Mouse (Mus musculus) forebrain, postnatal 0 days (tissue): ENCODE measurements around the gene Lgi2. TPM values are rescaled to one million over a fixed set of nuclear protein-coding genes. Genes with fewer than 3 reads are reported as not detected.
A peak's percentile ranks its signal among the peaks of the same experiment; 100 is the strongest.

Experiments used
- ATAC-seq: fragments of 200-750 bp; cut with Nextera tagmentation; 2 replicates; pipeline ENCODE4 v1.8.0; 2017; ENCODE audit warnings: mild to moderate bottlenecking, moderate library complexity
- DNase-seq: peaks from one replicate; pipeline ENCODE4 v3.0.0-alpha.2; 2015
- H3K27ac ChIP-seq: fragments of 300-500 bp; sonication (generic); 2 replicates; pipeline ENCODE4 v1.5.1; 2014; ENCODE audit warnings: low read depth, mild to moderate bottlenecking, antibody characterized with exemption, low read length, moderate library complexity, mixed read lengths
- H3K27me3 ChIP-seq: fragments of 300-500 bp; sonication (generic); 2 replicates; pipeline ENCODE4 v1.6.1; 2014; ENCODE audit warnings: mild to moderate bottlenecking, low read length, mixed read lengths; ENCODE audit not compliant: insufficient read depth
- H3K36me3 ChIP-seq: fragments of 300-500 bp; sonication (generic); 2 replicates; pipeline ENCODE4 v1.6.1; 2014; ENCODE audit warnings: mild to moderate bottlenecking, moderate library complexity; ENCODE audit not compliant: insufficient read depth
- H3K4me1 ChIP-seq: fragments of 300-500 bp; sonication (generic); 2 replicates; pipeline ENCODE4 v1.6.1; 2014; ENCODE audit warnings: antibody characterized with exemption; ENCODE audit not compliant: insufficient read depth
- H3K4me2 ChIP-seq: fragments of 300-500 bp; sonication (generic); 2 replicates; pipeline ENCODE4 v1.6.1; 2014; ENCODE audit warnings: low read depth, mild to moderate bottlenecking, moderate library complexity
- H3K4me3 ChIP-seq: fragments of 300-500 bp; sonication (generic); 2 replicates; pipeline ENCODE4 v1.5.1; 2014; ENCODE audit warnings: low read depth, low read length, mixed read lengths
- H3K9ac ChIP-seq: fragments of 300-500 bp; sonication (generic); 2 replicates; pipeline ENCODE4 v1.6.1; 2014; ENCODE audit warnings: mild to moderate bottlenecking
- H3K9me3 ChIP-seq: fragments of 300-500 bp; sonication (generic); 2 replicates; pipeline ENCODE4 v1.6.1; 2016; ENCODE audit warnings: low read length
- CTCF ChIP-seq: sonication (generic); IDR thresholded peaks from 2 replicates; pipeline ENCODE4 v1.5.1; 2016; ENCODE audit warnings: antibody characterized with exemption, control low read depth, low read depth
- WGBS: fragments of 180-500 bp; shearing (Covaris S2); extraction: QIAGEN DNeasy Blood & Tissue Kit; methylation state at CpG from one replicate; pipeline ENCODE4 v1.1.7; 2014; 5-methylcytosine and 5-hydroxymethylcytosine counted together
- polyA plus RNA-seq: library from polyadenylated mRNA; unstranded; fragments of >200 nt; fragmentation: Nextera tagmentation; extraction: Ambion mirVana; gene quantifications from 2 replicates; pipeline ENCODE4 v1.2.1, GENCODE M21; 2015
- total RNA-seq: library from RNA; depleted of rRNA; stranded (reverse); fragments of >200 nt; gene quantifications from 2 replicates; pipeline ENCODE4 v1.2.3, GENCODE M21; 2014; rRNA removed

Gene Lgi2
- total and polyA plus RNA-seq, 2 experiments from 2014 or later, result 6.1 to 15.1 TPM

GRCm38 (mm10) chr5:52504148-52504547 is 62.1 kb downstream of the Lgi2 start:
- TF ChIP-seq CTCF, result no peak
- ATAC-seq, result peak; percentile 59

GRCm38 (mm10) chr5:52495671-52496070 is 70.6 kb downstream of the Lgi2 start:
- Histone ChIP-seq H3K4me2 (no peak overlapping the region), H3K27ac (no peak overlapping the region), H3K9ac (no peak overlapping the region), H3K36me3 (no peaks in the 10 kb centered on the region), H3K9me3 (no peaks in the 10 kb centered on the region), H3K4me3 (no peak overlapping the region), H3K27me3 (no peaks in the 10 kb centered on the region), H3K4me1 (no peaks in the 10 kb centered on the region)
- no peak for TF ChIP-seq CTCF
- DNase-seq (no peak), ATAC-seq (no peak)
- WGBS, result 32% methylated on average over 14 of the region's 14 CpGs

More at GRCm38 (mm10) chr5:52504148-52504547, 62.1 kb downstream of the Lgi2 start:
- Histone ChIP-seq H3K4me3 (no peak overlapping the region), H3K27ac (no peak overlapping the region), H3K4me1 (no peaks in the 10 kb centered on the region), H3K27me3 (no peaks in the 10 kb centered on the region), H3K9ac (no peak overlapping the region), H3K9me3 (no peaks in the 10 kb centered on the region), H3K4me2 (no peak overlapping the region), H3K36me3 (no peaks in the 10 kb centered on the region)
- DNase-seq, result no peak
- 86% methylated on average over 11 of the region's 11 CpGs for WGBS

- Histone ChIP-seq H3K9ac (no peak overlapping the region), H3K4me3 (no peak overlapping the region), H3K4me1 (no peaks in the 10 kb centered on the region), H3K36me3 (no peaks in the 10 kb centered on the region), H3K9me3 (no peaks in the 10 kb centered on the region), H3K4me2 (no peak overlapping the region), H3K27me3 (no peaks in the 10 kb centered on the region), H3K27ac (no peak overlapping the region)
- WGBS, result 64% methylated on average over 6 of the region's 6 CpGs
- no peak for TF ChIP-seq CTCF
- peak; percentile 80 for ATAC-seq
- no peak for DNase-seq
Measured at GRCm38 (mm10) chr5:52491496-52491895, 74.8 kb downstream of the Lgi2 start.

- H3K36me3 ChIP-seq, result no peaks in the 10 kb centered on the region
- 76% methylated on average over 13 of the region's 13 CpGs for WGBS
- no peak overlapping the region for H3K9ac ChIP-seq
- H3K4me2 ChIP-seq, result no peak overlapping the region
- no peak for DNase-seq
- no peaks in the 10 kb centered on the region for H3K9me3 ChIP-seq
- H3K4me1 ChIP-seq, result no peaks in the 10 kb centered on the region
- no peak overlapping the region for H3K27ac ChIP-seq
- H3K27me3 ChIP-seq, result no peaks in the 10 kb centered on the region
- no peak for ATAC-seq
- TF ChIP-seq CTCF, result no peak
- H3K4me3 ChIP-seq, result no peak overlapping the region
Measured at GRCm38 (mm10) chr5:52487559-52488430, 78.5 kb downstream of the Lgi2 start.

Other genes with a start within 250 kb of the Lgi2 start
- 1.8 and 2.0 TPM in 2 replicates for gene Sod3, start 202.7 kb downstream of the Lgi2 start, total RNA-seq
- gene Sod3, start 202.7 kb downstream of the Lgi2 start, polyA plus RNA-seq, result 3.5 and 4.2 TPM in 2 replicates
- gene Ccdc149, start 94.9 kb downstream of the Lgi2 start, total RNA-seq, result 16.1 and 21.4 TPM in 2 replicates
- 13.4 and 16.0 TPM in 2 replicates for gene Ccdc149, start 94.9 kb downstream of the Lgi2 start, polyA plus RNA-seq
- gene Sepsecs, start 103.2 kb upstream of the Lgi2 start, total RNA-seq, result 8.4 and 15.6 TPM in 2 replicates
- gene Sepsecs, start 103.2 kb upstream of the Lgi2 start, polyA plus RNA-seq, result 3.2 and 4.2 TPM in 2 replicates
- gene Pi4k2b, start 175.1 kb upstream of the Lgi2 start, total RNA-seq, result 5.0 and 6.4 TPM in 2 replicates
- gene Pi4k2b, start 175.1 kb upstream of the Lgi2 start, polyA plus RNA-seq, result 1.7 and 2.0 TPM in 2 replicates
- 10.6 and 11.0 TPM in 2 replicates for gene Zcchc4, start 208.9 kb upstream of the Lgi2 start, total RNA-seq
- gene Zcchc4, start 208.9 kb upstream of the Lgi2 start, polyA plus RNA-seq, result 3.9 and 6.8 TPM in 2 replicates